Mouse (Mus musculus): Measurements from ENCODE around the gene Psen1. TPM values are rescaled to one million over a fixed set of nuclear protein-coding genes. Genes with fewer than 3 reads are reported as not detected.

Gene Psen1
- polyA plus RNA-seq, 1 experiment from 2014 or later: 69.4 TPM

DNA sequence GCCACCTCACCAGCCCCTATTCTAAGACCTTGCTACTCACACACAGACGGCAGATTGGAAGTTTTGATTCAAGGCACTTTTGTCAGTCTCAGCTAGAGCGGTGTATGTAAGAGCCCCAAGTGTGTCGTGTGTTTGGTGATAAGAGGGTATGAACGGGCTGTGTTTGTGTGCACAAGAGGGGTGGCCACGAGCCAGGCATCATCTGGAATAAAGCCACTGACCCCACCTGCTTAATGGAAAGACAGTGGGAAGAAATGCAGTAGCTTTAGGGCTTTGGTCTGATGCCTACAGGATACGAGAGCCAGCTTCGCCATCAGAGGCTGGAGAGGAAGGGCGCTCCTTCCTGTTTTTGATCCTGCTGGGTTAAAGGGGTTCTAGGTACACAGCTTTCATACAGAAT, 48.3 kb downstream of the Psen1 start:
- DNase-seq (ENCODE audit: low spot score): no peak
- Histone ChIP-seq H3K36me3 (ENCODE audit: control insufficient read depth, insufficient read depth, low read length) (peaks cover 58% of the 10 kb centered on the region), H3K4me2 (ENCODE audit: low read depth, low read length) (no peak overlapping the region), H3K4me3 (ENCODE audit: low read depth, low read length) (no peak overlapping the region), H3K27ac (replicated peaks; ENCODE audit: low read depth, low read length) (no peak overlapping the region), H3K27me3 (replicated peaks; ENCODE audit: control insufficient read depth, insufficient read depth, low read length) (no peaks in the 10 kb centered on the region), H3K4me1 (ENCODE audit: control insufficient read depth, insufficient read depth, low read length) (no peaks in the 10 kb centered on the region), H3K9ac (ENCODE audit: low read depth, low read length) (no peak overlapping the region), H3K9me3 (ENCODE audit: control insufficient read depth, low read length) (no peaks in the 10 kb centered on the region)
- no peak for ATAC-seq (ENCODE audit: low read depth)
- WGBS: 83% methylated on average over 8 of the region's 8 CpGs

DNA sequence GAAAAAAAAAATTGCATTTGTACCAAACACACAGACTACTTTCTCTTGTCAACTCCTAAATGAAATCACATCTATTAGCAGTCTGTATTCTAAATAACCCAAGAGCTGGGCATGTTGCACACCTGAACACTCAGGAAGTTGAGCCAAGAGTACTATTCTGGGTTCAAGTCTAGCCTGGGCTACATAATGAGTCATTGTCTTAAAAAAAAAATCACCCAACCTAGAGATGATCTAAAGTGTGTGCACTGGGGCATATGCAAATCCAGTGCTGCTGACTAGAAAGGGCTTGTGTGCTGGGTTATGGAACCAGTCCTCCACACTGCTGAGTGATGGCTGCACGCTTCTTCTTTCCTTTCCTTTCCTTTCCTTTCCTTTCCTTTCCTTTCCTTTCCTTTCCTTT, 50.7 kb downstream of the Psen1 start:
- Histone ChIP-seq H3K4me2 (ENCODE audit: low read depth, low read length) (no peak overlapping the region), H3K4me1 (ENCODE audit: control insufficient read depth, insufficient read depth, low read length) (no peaks in the 10 kb centered on the region), H3K9ac (ENCODE audit: low read depth, low read length) (no peak overlapping the region), H3K4me3 (ENCODE audit: low read depth, low read length) (no peak overlapping the region), H3K27me3 (replicated peaks; ENCODE audit: control insufficient read depth, insufficient read depth, low read length) (no peaks in the 10 kb centered on the region), H3K9me3 (ENCODE audit: control insufficient read depth, low read length) (no peaks in the 10 kb centered on the region), H3K27ac (replicated peaks; ENCODE audit: low read depth, low read length) (no peak overlapping the region), H3K36me3 (ENCODE audit: control insufficient read depth, insufficient read depth, low read length) (peaks cover 35% of the 10 kb centered on the region)
- 95% methylated on average over 1 of the region's 1 CpGs for WGBS
- ATAC-seq (ENCODE audit: low read depth): no peak
- no peak for DNase-seq (ENCODE audit: low spot score)

DNA sequence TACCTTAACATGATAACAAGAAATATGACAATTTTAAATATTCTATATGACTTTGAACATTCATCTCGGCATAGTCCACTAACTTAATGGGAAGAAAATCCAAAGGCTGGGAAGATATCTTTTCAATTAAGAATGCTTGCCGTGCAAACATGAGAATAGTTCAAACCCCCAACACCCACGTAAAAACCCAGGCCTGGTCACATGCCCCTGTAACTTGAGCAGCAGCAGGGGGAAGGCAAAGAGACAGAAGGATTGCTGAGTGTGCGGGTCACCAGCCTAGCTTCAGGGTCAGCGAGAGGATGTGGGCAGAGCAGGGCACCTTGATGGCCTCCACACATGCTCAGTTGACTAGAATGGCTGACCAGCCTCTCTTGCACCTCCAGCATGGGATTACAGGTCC, 53.8 kb downstream of the Psen1 start:
- Histone ChIP-seq H3K27me3 (replicated peaks; ENCODE audit: control insufficient read depth, insufficient read depth, low read length) (no peaks in the 10 kb centered on the region), H3K9me3 (ENCODE audit: control insufficient read depth, low read length) (no peaks in the 10 kb centered on the region), H3K27ac (replicated peaks; ENCODE audit: low read depth, low read length) (no peak overlapping the region), H3K9ac (ENCODE audit: low read depth, low read length) (no peak overlapping the region), H3K4me1 (ENCODE audit: control insufficient read depth, insufficient read depth, low read length) (0 out of 2 replicates have a peak, but pooled peaks cover 3% of the 10 kb centered on the region), H3K4me2 (ENCODE audit: low read depth, low read length) (no peak overlapping the region), H3K36me3 (ENCODE audit: control insufficient read depth, insufficient read depth, low read length) (0 out of 2 replicates have a peak, but pooled peaks cover 7% of the 10 kb centered on the region), H3K4me3 (ENCODE audit: low read depth, low read length) (no peak overlapping the region)
- no peak for ATAC-seq (ENCODE audit: low read depth)
- WGBS: 53% methylated on average over 5 of the region's 5 CpGs
- DNase-seq (ENCODE audit: low spot score): no peak

DNA sequence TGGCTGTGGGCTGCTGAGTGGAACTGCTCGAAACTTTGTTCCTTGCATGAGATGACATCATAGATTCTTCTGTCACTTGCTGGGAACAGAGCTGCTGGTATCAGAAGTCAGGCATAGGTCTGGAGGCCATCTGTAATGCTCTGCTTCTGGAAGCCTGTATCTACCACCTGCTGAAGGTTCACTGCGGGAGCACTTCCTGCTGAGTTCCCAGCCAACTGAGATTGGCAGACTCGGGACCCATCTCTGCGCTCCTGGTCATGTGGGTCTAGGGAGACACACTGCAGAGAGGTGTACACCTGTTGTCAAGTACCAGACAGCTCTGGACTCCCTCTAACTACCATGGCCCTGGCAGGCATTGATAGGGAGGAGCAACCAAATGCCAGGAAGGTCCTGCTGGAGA, 54.9 kb downstream of the Psen1 start:
- DNase-seq (ENCODE audit: low spot score): no peak

DNA sequence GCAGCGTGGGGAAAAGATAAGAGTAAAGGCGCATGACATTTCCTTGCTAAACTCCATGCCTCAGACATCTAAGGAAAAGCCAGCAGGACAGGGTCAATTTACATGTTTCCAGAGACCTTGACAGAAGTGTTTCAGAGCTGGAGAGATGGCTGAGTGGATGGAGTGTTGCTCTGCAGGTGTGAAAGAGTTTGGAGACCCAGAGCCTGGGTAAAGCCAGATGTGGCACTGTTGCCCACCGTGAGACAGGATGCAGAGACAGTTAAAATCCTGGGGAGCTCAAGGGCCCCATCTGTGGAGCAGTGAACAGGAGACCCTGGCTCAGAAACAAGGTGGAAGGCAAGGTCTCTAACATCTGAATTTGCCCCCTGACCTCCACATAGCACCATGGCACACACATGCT, 55.8 kb downstream of the Psen1 start:
- Histone ChIP-seq H3K27me3 (replicated peaks; ENCODE audit: control insufficient read depth, insufficient read depth, low read length) (no peaks in the 10 kb centered on the region), H3K27ac (replicated peaks; ENCODE audit: low read depth, low read length) (no peak overlapping the region), H3K4me1 (ENCODE audit: control insufficient read depth, insufficient read depth, low read length) (0 out of 2 replicates have a peak, but pooled peaks cover 3% of the 10 kb centered on the region), H3K4me2 (ENCODE audit: low read depth, low read length) (no peak overlapping the region), H3K4me3 (ENCODE audit: low read depth, low read length) (no peak overlapping the region), H3K9ac (ENCODE audit: low read depth, low read length) (no peak overlapping the region), H3K9me3 (ENCODE audit: control insufficient read depth, low read length) (no peaks in the 10 kb centered on the region), H3K36me3 (ENCODE audit: control insufficient read depth, insufficient read depth, low read length) (no peaks in the 10 kb centered on the region)
- ATAC-seq (ENCODE audit: low read depth): no peak
- WGBS: 66% methylated on average over 3 of the region's 3 CpGs
- no peak for DNase-seq (ENCODE audit: low spot score)

More for the DNA sequence above, 54.9 kb downstream of the Psen1 start:
- 0 out of 2 replicates have a peak, but pooled peaks cover 3% of the 10 kb centered on the region for H3K4me1 ChIP-seq (ENCODE audit: control insufficient read depth, insufficient read depth, low read length)
- no peak overlapping the region for H3K4me2 ChIP-seq (ENCODE audit: low read depth, low read length)
- no peaks in the 10 kb centered on the region for H3K9me3 ChIP-seq (ENCODE audit: control insufficient read depth, low read length)
- no peaks in the 10 kb centered on the region for H3K27me3 ChIP-seq (replicated peaks; ENCODE audit: control insufficient read depth, insufficient read depth, low read length)
- H3K9ac ChIP-seq (ENCODE audit: low read depth, low read length): no peak overlapping the region
- no peak overlapping the region for H3K4me3 ChIP-seq (ENCODE audit: low read depth, low read length)
- 73% methylated on average over 4 of the region's 4 CpGs for WGBS
- no peak overlapping the region for H3K27ac ChIP-seq (replicated peaks; ENCODE audit: low read depth, low read length)
- ATAC-seq (ENCODE audit: low read depth): no peak
- 0 out of 2 replicates have a peak, but pooled peaks cover 4% of the 10 kb centered on the region for H3K36me3 ChIP-seq (ENCODE audit: control insufficient read depth, insufficient read depth, low read length)

DNA sequence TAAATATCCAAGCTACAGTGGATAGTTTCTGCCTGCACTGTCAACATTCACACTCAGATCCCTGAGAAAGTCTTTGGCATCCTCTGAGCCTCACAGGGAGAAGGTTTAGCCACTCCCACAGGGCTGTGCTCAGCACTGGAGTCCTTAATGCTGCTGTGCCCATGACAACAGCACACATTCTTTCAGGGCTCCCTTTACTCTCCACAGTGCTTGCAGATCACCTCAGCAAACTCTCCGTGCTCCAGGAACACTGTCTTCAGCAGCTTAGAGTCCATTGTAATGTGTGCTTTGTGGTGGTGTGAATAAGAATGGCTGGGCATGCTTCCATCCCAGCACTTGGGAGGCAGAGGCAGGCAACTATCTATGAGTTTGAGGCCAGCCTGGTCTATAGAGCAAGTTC, 61.2 kb downstream of the Psen1 start:
- no peak for ATAC-seq (ENCODE audit: low read depth)

DNA sequence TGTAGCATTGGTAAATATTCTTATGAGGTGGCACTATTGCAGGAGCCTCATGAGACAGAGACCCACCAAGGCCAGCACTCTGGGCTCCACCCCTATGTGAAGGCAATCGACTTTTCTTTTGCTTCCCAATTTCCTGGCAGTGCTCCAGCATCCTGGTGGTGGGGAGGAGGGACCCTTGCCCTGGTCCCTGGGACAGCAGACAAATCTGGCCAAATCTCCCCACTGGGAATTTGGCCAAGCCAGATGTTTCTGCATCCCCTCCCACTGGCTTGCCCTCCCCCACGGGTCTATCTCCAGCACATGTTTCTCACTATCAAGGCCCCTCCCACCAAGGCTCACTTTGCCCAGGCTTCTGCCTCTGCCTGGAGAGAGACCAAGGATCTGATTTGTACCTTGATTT, 64.5 kb downstream of the Psen1 start:
- no peaks in the 10 kb centered on the region for H3K27me3 ChIP-seq (replicated peaks; ENCODE audit: control insufficient read depth, insufficient read depth, low read length)
- no peaks in the 10 kb centered on the region for H3K9me3 ChIP-seq (ENCODE audit: control insufficient read depth, low read length)
- peaks cover 7% of the 10 kb centered on the region; the same call in 1 of the 2 replicates for H3K4me1 ChIP-seq (ENCODE audit: control insufficient read depth, insufficient read depth, low read length)
- WGBS: 11% methylated on average over 2 of the region's 2 CpGs
- DNase-seq (ENCODE audit: low spot score) (peak; percentile 68), ATAC-seq (ENCODE audit: low read depth) (0 out of 2 replicates have a peak, but pooled peaks have one; percentile 26)
- no peak overlapping the region for H3K9ac ChIP-seq (ENCODE audit: low read depth, low read length)
- H3K4me2 ChIP-seq (ENCODE audit: low read depth, low read length): no peak overlapping the region
- no peak overlapping the region for H3K4me3 ChIP-seq (ENCODE audit: low read depth, low read length)
- no peaks in the 10 kb centered on the region for H3K36me3 ChIP-seq (ENCODE audit: control insufficient read depth, insufficient read depth, low read length)
- no peak overlapping the region for H3K27ac ChIP-seq (replicated peaks; ENCODE audit: low read depth, low read length)

More for the DNA sequence above, 61.2 kb downstream of the Psen1 start:
- Histone ChIP-seq H3K27ac (replicated peaks; ENCODE audit: low read depth, low read length) (no peak overlapping the region), H3K4me3 (ENCODE audit: low read depth, low read length) (no peak overlapping the region), H3K36me3 (ENCODE audit: control insufficient read depth, insufficient read depth, low read length) (no peaks in the 10 kb centered on the region), H3K4me1 (ENCODE audit: control insufficient read depth, insufficient read depth, low read length) (peaks cover 8% of the 10 kb centered on the region; the same call in 1 of the 2 replicates), H3K4me2 (ENCODE audit: low read depth, low read length) (no peak overlapping the region), H3K9ac (ENCODE audit: low read depth, low read length) (no peak overlapping the region), H3K9me3 (ENCODE audit: control insufficient read depth, low read length) (no peaks in the 10 kb centered on the region), H3K27me3 (replicated peaks; ENCODE audit: control insufficient read depth, insufficient read depth, low read length) (no peaks in the 10 kb centered on the region)
- no peak for DNase-seq (ENCODE audit: low spot score)
- 62% methylated on average over 1 of the region's 1 CpGs for WGBS

DNA sequence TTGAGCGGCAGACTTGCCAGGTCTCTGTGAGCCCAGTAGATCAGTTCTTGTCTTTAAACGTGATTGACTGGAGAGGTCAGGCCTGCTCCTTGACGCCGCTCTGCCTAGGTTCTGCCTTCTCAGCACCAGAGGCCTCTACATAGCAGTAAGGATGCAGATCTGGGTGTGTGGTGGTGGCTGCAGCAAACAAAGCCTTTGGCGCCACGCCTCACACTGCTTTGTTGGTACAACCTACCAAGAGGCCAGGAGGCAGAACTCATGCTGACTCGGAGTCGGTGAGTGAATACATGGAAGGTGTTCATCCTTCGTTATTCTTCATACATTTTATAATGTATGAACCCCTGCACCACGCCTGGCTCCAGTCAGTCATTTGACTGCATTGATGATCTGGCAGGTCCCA, 70.8 kb downstream of the Psen1 start:
- DNase-seq (ENCODE audit: low spot score) (no peak), ATAC-seq (ENCODE audit: low read depth) (no peak)
- Histone ChIP-seq H3K9me3 (ENCODE audit: control insufficient read depth, low read length) (no peaks in the 10 kb centered on the region), H3K4me3 (ENCODE audit: low read depth, low read length) (no peak overlapping the region), H3K4me2 (ENCODE audit: low read depth, low read length) (no peak overlapping the region), H3K4me1 (ENCODE audit: control insufficient read depth, insufficient read depth, low read length) (peaks cover 16% of the 10 kb centered on the region), H3K27ac (replicated peaks; ENCODE audit: low read depth, low read length) (no peak overlapping the region), H3K27me3 (replicated peaks; ENCODE audit: control insufficient read depth, insufficient read depth, low read length) (no peaks in the 10 kb centered on the region), H3K9ac (ENCODE audit: low read depth, low read length) (no peak overlapping the region), H3K36me3 (ENCODE audit: control insufficient read depth, insufficient read depth, low read length) (no peaks in the 10 kb centered on the region)
- WGBS: 79% methylated on average over 10 of the region's 10 CpGs

DNA sequence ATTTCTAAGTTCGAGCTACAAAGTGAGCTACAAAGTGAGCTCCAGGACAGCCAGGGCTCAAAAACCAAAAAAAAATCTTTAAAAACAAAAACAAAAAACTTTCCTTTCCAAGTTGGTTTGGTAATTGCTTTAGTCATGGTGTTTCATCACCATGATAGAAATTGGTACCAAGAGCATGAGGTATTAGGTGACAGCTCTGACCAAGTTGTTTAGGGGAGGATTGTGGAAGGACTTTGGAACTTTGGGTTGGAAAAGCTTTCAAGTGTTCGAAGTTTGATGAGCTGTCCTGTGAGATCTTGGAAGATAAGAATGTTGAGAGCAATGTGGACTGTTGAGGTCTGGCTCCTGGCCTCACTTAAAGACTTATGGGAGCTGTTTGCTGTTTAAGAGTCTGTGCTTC, 72.2 kb downstream of the Psen1 start:
- Histone ChIP-seq H3K4me2 (ENCODE audit: low read depth, low read length) (no peak overlapping the region), H3K9me3 (ENCODE audit: control insufficient read depth, low read length) (no peaks in the 10 kb centered on the region), H3K36me3 (ENCODE audit: control insufficient read depth, insufficient read depth, low read length) (no peaks in the 10 kb centered on the region), H3K4me3 (ENCODE audit: low read depth, low read length) (no peak overlapping the region), H3K4me1 (ENCODE audit: control insufficient read depth, insufficient read depth, low read length) (peaks cover 22% of the 10 kb centered on the region), H3K27me3 (replicated peaks; ENCODE audit: control insufficient read depth, insufficient read depth, low read length) (no peaks in the 10 kb centered on the region), H3K9ac (ENCODE audit: low read depth, low read length) (no peak overlapping the region), H3K27ac (replicated peaks; ENCODE audit: low read depth, low read length) (no peak overlapping the region)
- 86% methylated on average over 2 of the region's 2 CpGs for WGBS
- ATAC-seq (ENCODE audit: low read depth) (no peak), DNase-seq (ENCODE audit: low spot score) (no peak)
